Mouse (Mus musculus) forebrain, embryonic 12.5 days (tissue): ENCODE data around the gene Cabcoco1. TPM values are rescaled to one million over a fixed set of nuclear protein-coding genes. Genes with fewer than 3 reads are reported as not detected.

ENCODE experiments used
- ATAC-seq: fragments of 200-750 bp; cut with Nextera tagmentation; 2 replicates; pipeline ENCODE4 v1.8.0; 2017; ENCODE audit warnings: moderate TSS enrichment; ENCODE audit not compliant: low FRiP score
- H3K27ac ChIP-seq: fragments of 300-500 bp; sonication (generic); 2 replicates; pipeline ENCODE4 v1.5.1; 2016; ENCODE audit warnings: mild to moderate bottlenecking
- H3K27me3 ChIP-seq: fragments of 300-500 bp; sonication (generic); 2 replicates; pipeline ENCODE4 v1.6.1; 2016; ENCODE audit warnings: mild to moderate bottlenecking
- H3K36me3 ChIP-seq: fragments of 300-500 bp; sonication (generic); replicated peaks from 2 replicates; pipeline ENCODE4 v1.6.1; 2016; ENCODE audit warnings: mild to moderate bottlenecking
- H3K4me1 ChIP-seq: fragments of 300-500 bp; sonication (generic); 2 replicates; pipeline ENCODE4 v1.6.1; 2016
- H3K4me2 ChIP-seq: fragments of 300-500 bp; sonication (generic); 2 replicates; pipeline ENCODE4 v1.6.1; 2016; ENCODE audit warnings: mild to moderate bottlenecking, moderate library complexity
- H3K4me3 ChIP-seq: fragments of 300-500 bp; sonication (generic); replicated peaks from 2 replicates; pipeline ENCODE4 v1.5.1; 2016; ENCODE audit warnings: mild to moderate bottlenecking
- H3K9ac ChIP-seq: fragments of 300-500 bp; sonication (generic); 2 replicates; pipeline ENCODE4 v1.6.1; 2016; ENCODE audit warnings: mild to moderate bottlenecking
- H3K9me3 ChIP-seq: fragments of 300-500 bp; sonication (generic); 2 replicates; pipeline ENCODE4 v1.6.1; 2016
- WGBS: fragments of 180-500 bp; shearing (Covaris S2); methylation state at CpG from one replicate; pipeline ENCODE4 v1.1.7; 2016; 5-methylcytosine and 5-hydroxymethylcytosine counted together
- polyA plus RNA-seq: library from polyadenylated mRNA; unstranded; fragments of >200 nt; fragmentation: Nextera tagmentation; extraction: Ambion mirVana; gene quantifications from 2 replicates; pipeline ENCODE4 v1.2.1, GENCODE M21; 2016

The Cabcoco1 gene
- polyA plus RNA-seq, 1 experiment from 2014 or later, result 0.38 TPM

- ATAC-seq, result no peak
- Histone ChIP-seq H3K9me3 (no peaks in the 10 kb centered on the region), H3K27me3 (no peaks in the 10 kb centered on the region), H3K4me2 (no peak overlapping the region), H3K4me1 (peaks cover 9% of the 10 kb centered on the region), H3K9ac (no peak overlapping the region), H3K27ac (no peak overlapping the region), H3K36me3 (no peaks in the 10 kb centered on the region), H3K4me3 (no peak overlapping the region)
- 86% methylated on average over 14 of the region's 14 CpGs for WGBS
These were observed 97.2 kb downstream of the Cabcoco1 start for GRCm38 (mm10) chr10:68444361-68445114.

GRCm38 (mm10) chr10:68443132-68443531, 98.6 kb downstream of the Cabcoco1 start:
- Histone ChIP-seq H3K9ac (no peak overlapping the region), H3K27ac (no peak overlapping the region), H3K9me3 (no peaks in the 10 kb centered on the region), H3K27me3 (no peaks in the 10 kb centered on the region), H3K4me3 (no peak overlapping the region), H3K4me1 (peaks cover 9% of the 10 kb centered on the region), H3K4me2 (no peak overlapping the region), H3K36me3 (no peaks in the 10 kb centered on the region)
- WGBS, result 28% methylated on average over 7 of the region's 7 CpGs
- no peak for ATAC-seq

- Histone ChIP-seq H3K36me3 (no peaks in the 10 kb centered on the region), H3K27ac (no peak overlapping the region), H3K4me2 (no peak overlapping the region), H3K4me3 (no peak overlapping the region), H3K9ac (no peak overlapping the region), H3K27me3 (no peaks in the 10 kb centered on the region), H3K9me3 (no peaks in the 10 kb centered on the region), H3K4me1 (peaks cover 9% of the 10 kb centered on the region)
- no peak for ATAC-seq
- WGBS, result 20% methylated on average over 3 of the region's 3 CpGs
These were observed 99.0 kb downstream of the Cabcoco1 start for GRCm38 (mm10) chr10:68442713-68443112.

- H3K4me3 ChIP-seq, result no peak overlapping the region
- peaks cover 9% of the 10 kb centered on the region for H3K4me1 ChIP-seq
- H3K9me3 ChIP-seq, result no peaks in the 10 kb centered on the region
- H3K27me3 ChIP-seq, result no peaks in the 10 kb centered on the region
- WGBS, result 70% methylated on average over 10 of the region's 10 CpGs
- H3K27ac ChIP-seq, result no peak overlapping the region
- no peak for ATAC-seq
- no peaks in the 10 kb centered on the region for H3K36me3 ChIP-seq
- no peak overlapping the region for H3K9ac ChIP-seq
- H3K4me2 ChIP-seq, result no peak overlapping the region
These were observed 99.6 kb downstream of the Cabcoco1 start for GRCm38 (mm10) chr10:68441931-68442662.

- Histone ChIP-seq H3K4me1 (peaks cover 9% of the 10 kb centered on the region), H3K27me3 (no peaks in the 10 kb centered on the region), H3K9ac (no peak overlapping the region), H3K27ac (no peak overlapping the region), H3K36me3 (no peaks in the 10 kb centered on the region), H3K9me3 (no peaks in the 10 kb centered on the region), H3K4me2 (no peak overlapping the region), H3K4me3 (no peak overlapping the region)
- no peak for ATAC-seq
- 55% methylated on average over 8 of the region's 8 CpGs for WGBS
These were observed 101.2 kb downstream of the Cabcoco1 start for GRCm38 (mm10) chr10:68440515-68440914.

GRCm38 (mm10) chr10:68435754-68436153, 105.9 kb downstream of the Cabcoco1 start:
- Histone ChIP-seq H3K27me3 (no peaks in the 10 kb centered on the region), H3K27ac (no peak overlapping the region), H3K4me2 (no peak overlapping the region), H3K9me3 (no peaks in the 10 kb centered on the region), H3K9ac (no peak overlapping the region), H3K4me1 (peaks cover 8% of the 10 kb centered on the region; the same call in 1 of the 2 replicates), H3K36me3 (no peaks in the 10 kb centered on the region), H3K4me3 (no peak overlapping the region)
- ATAC-seq, result no peak
- 85% methylated on average over 7 of the region's 7 CpGs for WGBS

GRCm38 (mm10) chr10:68435001-68435560, 106.6 kb downstream of the Cabcoco1 start:
- Histone ChIP-seq H3K4me3 (no peak overlapping the region), H3K4me1 (peaks cover 8% of the 10 kb centered on the region; the same call in 1 of the 2 replicates), H3K9me3 (no peaks in the 10 kb centered on the region), H3K9ac (no peak overlapping the region), H3K27ac (no peak overlapping the region), H3K36me3 (no peaks in the 10 kb centered on the region), H3K4me2 (no peak overlapping the region), H3K27me3 (no peaks in the 10 kb centered on the region)
- 62% methylated on average over 13 of the region's 13 CpGs for WGBS
- no peak for ATAC-seq

- WGBS, result 79% methylated on average over 9 of the region's 9 CpGs
- Histone ChIP-seq H3K4me1 (peaks cover 8% of the 10 kb centered on the region; the same call in 1 of the 2 replicates), H3K4me2 (no peak overlapping the region), H3K9me3 (no peaks in the 10 kb centered on the region), H3K27me3 (no peaks in the 10 kb centered on the region), H3K36me3 (no peaks in the 10 kb centered on the region), H3K4me3 (no peak overlapping the region), H3K9ac (no peak overlapping the region), H3K27ac (no peak overlapping the region)
- ATAC-seq, result no peak
These were observed 107.6 kb downstream of the Cabcoco1 start for GRCm38 (mm10) chr10:68434045-68434639.

GRCm38 (mm10) chr10:68431346-68431745, 110.3 kb downstream of the Cabcoco1 start:
- ATAC-seq, result no peak
- H3K27me3 ChIP-seq, result no peaks in the 10 kb centered on the region
- H3K9ac ChIP-seq, result no peak overlapping the region
- no peaks in the 10 kb centered on the region for H3K36me3 ChIP-seq
- no peak overlapping the region for H3K27ac ChIP-seq
- peaks cover 8% of the 10 kb centered on the region; the same call in 1 of the 2 replicates for H3K4me1 ChIP-seq
- H3K4me2 ChIP-seq, result no peak overlapping the region
- 91% methylated on average over 6 of the region's 6 CpGs for WGBS
- no peaks in the 10 kb centered on the region for H3K9me3 ChIP-seq
- H3K4me3 ChIP-seq, result no peak overlapping the region

- no peak overlapping the region for H3K27ac ChIP-seq
- no peaks in the 10 kb centered on the region for H3K9me3 ChIP-seq
- 91% methylated on average over 13 of the region's 13 CpGs for WGBS
- H3K9ac ChIP-seq, result no peak overlapping the region
- no peaks in the 10 kb centered on the region for H3K27me3 ChIP-seq
- no peak for ATAC-seq
- H3K4me3 ChIP-seq, result no peak overlapping the region
- H3K4me1 ChIP-seq, result peaks cover 8% of the 10 kb centered on the region; the same call in 1 of the 2 replicates
- H3K36me3 ChIP-seq, result no peaks in the 10 kb centered on the region
- no peak overlapping the region for H3K4me2 ChIP-seq
These were observed 110.8 kb downstream of the Cabcoco1 start for GRCm38 (mm10) chr10:68430929-68431328.

GRCm38 (mm10) chr10:68420393-68420920, 121.2 kb downstream of the Cabcoco1 start:
- Histone ChIP-seq H3K27me3 (no peaks in the 10 kb centered on the region), H3K9ac (no peak overlapping the region), H3K36me3 (no peaks in the 10 kb centered on the region), H3K4me2 (no peak overlapping the region), H3K27ac (no peak overlapping the region), H3K4me1 (no peaks in the 10 kb centered on the region), H3K4me3 (no peak overlapping the region), H3K9me3 (no peaks in the 10 kb centered on the region; the same call in 1 of the 2 replicates)
- WGBS, result 84% methylated on average over 7 of the region's 7 CpGs
- no peak for ATAC-seq

- no peaks in the 10 kb centered on the region for H3K27me3 ChIP-seq
- no peak overlapping the region for H3K9ac ChIP-seq
- no peaks in the 10 kb centered on the region for H3K4me1 ChIP-seq
- WGBS, result 80% methylated on average over 2 of the region's 2 CpGs
- no peak overlapping the region for H3K27ac ChIP-seq
- no peak for ATAC-seq
- H3K4me3 ChIP-seq, result no peak overlapping the region
- H3K9me3 ChIP-seq, result no peaks in the 10 kb centered on the region; the same call in 1 of the 2 replicates
- no peak overlapping the region for H3K4me2 ChIP-seq
- H3K36me3 ChIP-seq, result no peaks in the 10 kb centered on the region
These were observed 121.8 kb downstream of the Cabcoco1 start for GRCm38 (mm10) chr10:68419893-68420292.
